Mouse (Mus musculus) liver, adult 2 months (tissue): ENCODE results near the gene Fer.

Experiments
- CTCF ChIP-seq: fragments of 200-500 bp; IDR thresholded peaks from 2 replicates; pipeline ENCODE4 v1.5.1; 2011; ENCODE audit warnings: low read depth, low read length, control low read depth
- POLR2A ChIP-seq: fragments of 200-500 bp; IDR thresholded peaks from 2 replicates; pipeline ENCODE4 v1.6.1; 2011; ENCODE audit warnings: low read length, control low read depth; ENCODE audit not compliant: insufficient read depth; ENCODE audit errors: extremely low read depth

GRCm38 (mm10) chr17:64126904-64127303 is 264.0 kb downstream of the Fer start:
- TF ChIP-seq CTCF (no peak), POLR2A (no peak)
